Mouse (Mus musculus) thymus, adult 2 months (tissue): ENCODE data around the gene 2900026A02Rik. TPM values are rescaled to one million over a fixed set of nuclear protein-coding genes. Genes with fewer than 3 reads are reported as not detected.

Experiments
- DNase-seq: peaks from one replicate; pipeline ENCODE4 v3.0.0; 2021
- H3K27ac ChIP-seq: fragments of 200-500 bp; 2 replicates; pipeline ENCODE4 v1.5.1; 2012; ENCODE audit warnings: low read length, control low read depth; ENCODE audit not compliant: control insufficient read depth, insufficient read depth
- H3K27me3 ChIP-seq: fragments of 200-500 bp; 2 replicates; pipeline ENCODE4 v1.6.1; 2012; ENCODE audit warnings: mild to moderate bottlenecking, low read length, moderate library complexity, mixed read lengths; ENCODE audit not compliant: control insufficient read depth, insufficient read depth
- H3K36me3 ChIP-seq: fragments of 200-500 bp; 2 replicates; pipeline ENCODE4 v1.6.1; 2012; ENCODE audit warnings: mild to moderate bottlenecking, low read length, moderate library complexity; ENCODE audit not compliant: control insufficient read depth, insufficient read depth
- H3K4me1 ChIP-seq: fragments of 200-500 bp; replicated peaks from 2 replicates; pipeline ENCODE4 v1.6.1; 2012; ENCODE audit warnings: low read length; ENCODE audit not compliant: control insufficient read depth, insufficient read depth
- H3K4me3 ChIP-seq: fragments of 200-500 bp; 2 replicates; pipeline ENCODE4 v1.5.1; 2012; ENCODE audit warnings: mild to moderate bottlenecking, low read length, control low read depth, moderate library complexity; ENCODE audit not compliant: control insufficient read depth, insufficient read depth
- CTCF ChIP-seq: fragments of 200-500 bp; IDR thresholded peaks from 2 replicates; pipeline ENCODE4 v1.5.1; 2012; ENCODE audit warnings: mild to moderate bottlenecking, control low read depth, low read length, moderate library complexity, borderline replicate concordance; ENCODE audit not compliant: control insufficient read depth, poor library complexity, insufficient read depth; ENCODE audit errors: extremely low read depth
- POLR2A ChIP-seq: fragments of 200-500 bp; IDR thresholded peaks from 2 replicates; pipeline ENCODE4 v1.6.1; 2012; ENCODE audit warnings: mild to moderate bottlenecking, low read length, control low read depth, moderate library complexity; ENCODE audit not compliant: control insufficient read depth, poor library complexity, insufficient read depth; ENCODE audit errors: extremely low read depth
- WGBS: fragments of 180-500 bp; shearing (Covaris S2); methylation state at CpG from one replicate; pipeline ENCODE4 v1.1.7; 2018; 5-methylcytosine and 5-hydroxymethylcytosine counted together
- polyA plus RNA-seq: library from polyadenylated mRNA; depleted of rRNA; stranded (reverse); fragments of >200 nt; gene quantifications from 2 replicates; pipeline ENCODE4 v1.2.3, GENCODE M21; 2012

The 2900026A02Rik gene
- polyA plus RNA-seq, 1 experiment, result 6.9 TPM

DNA sequence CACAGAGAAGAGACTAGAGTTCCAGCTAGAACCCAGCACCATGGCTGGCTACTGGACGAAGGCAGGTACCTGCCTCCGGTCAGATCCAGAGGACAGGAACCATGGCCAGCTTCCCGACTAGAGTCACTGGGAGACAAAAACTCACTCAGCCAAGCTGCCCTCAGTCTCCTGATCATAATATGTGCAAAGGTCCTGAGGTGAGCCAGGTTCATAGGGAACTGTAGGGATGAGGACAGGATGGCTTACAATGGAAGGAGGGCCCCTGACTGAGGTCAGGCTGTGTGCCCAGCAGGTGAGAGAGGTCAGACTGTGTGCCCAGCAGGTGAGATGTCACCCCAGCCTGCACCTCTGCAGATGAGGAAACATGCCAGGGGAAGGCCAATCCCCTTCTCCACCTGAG lies 81.0 kb downstream of the 2900026A02Rik start:
- DNase-seq, result no peak
- no peaks in the 10 kb centered on the region for H3K36me3 ChIP-seq
- H3K27ac ChIP-seq, result no peak overlapping the region
- H3K4me1 ChIP-seq, result peaks cover 20% of the 10 kb centered on the region
- H3K4me3 ChIP-seq, result no peak overlapping the region
- 100% methylated on average over 3 of the region's 3 CpGs for WGBS
- TF ChIP-seq CTCF, result no peak
- TF ChIP-seq POLR2A, result no peak
- H3K27me3 ChIP-seq, result no peaks in the 10 kb centered on the region

DNA sequence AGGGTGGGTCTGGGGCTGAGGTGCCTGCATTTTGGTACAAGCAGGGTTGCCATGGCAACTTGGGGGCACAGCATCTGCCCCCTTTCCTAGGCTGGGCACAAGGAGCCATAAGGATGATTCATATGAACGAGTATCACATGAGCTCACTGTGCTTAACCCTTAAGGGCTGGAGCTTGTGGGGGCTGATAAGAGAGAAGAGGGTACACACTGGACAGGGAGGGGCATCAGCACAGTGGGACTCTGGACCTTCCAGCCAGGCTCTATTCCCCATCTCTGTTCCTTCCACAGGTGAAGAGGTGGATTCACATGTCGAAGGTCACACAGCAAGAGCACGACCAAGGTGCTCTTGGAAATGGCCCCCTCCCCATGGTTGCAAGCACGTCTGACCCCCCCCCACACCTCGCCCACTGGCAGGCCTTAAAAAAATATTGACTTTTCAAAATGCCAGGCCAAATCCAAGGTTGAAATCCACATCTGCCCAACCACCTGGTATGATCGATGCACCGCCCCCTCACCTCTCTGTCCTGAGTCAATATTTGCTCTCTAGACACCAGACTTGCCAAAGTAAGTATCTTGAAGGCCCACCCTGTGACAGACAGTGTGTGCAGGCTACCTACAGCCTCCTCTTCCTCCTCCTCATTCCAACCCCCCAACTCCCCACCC lies 81.8 kb downstream of the 2900026A02Rik start:
- no peaks in the 10 kb centered on the region for H3K27me3 ChIP-seq
- WGBS, result 79% methylated on average over 7 of the region's 7 CpGs
- peaks cover 20% of the 10 kb centered on the region for H3K4me1 ChIP-seq
- H3K36me3 ChIP-seq, result no peaks in the 10 kb centered on the region
- H3K27ac ChIP-seq, result no peak overlapping the region
- TF ChIP-seq POLR2A (no peak), CTCF (no peak)
- no peak for DNase-seq
- peak overlapping the region; percentile 40; the same call in 1 of the 2 replicates for H3K4me3 ChIP-seq

DNA sequence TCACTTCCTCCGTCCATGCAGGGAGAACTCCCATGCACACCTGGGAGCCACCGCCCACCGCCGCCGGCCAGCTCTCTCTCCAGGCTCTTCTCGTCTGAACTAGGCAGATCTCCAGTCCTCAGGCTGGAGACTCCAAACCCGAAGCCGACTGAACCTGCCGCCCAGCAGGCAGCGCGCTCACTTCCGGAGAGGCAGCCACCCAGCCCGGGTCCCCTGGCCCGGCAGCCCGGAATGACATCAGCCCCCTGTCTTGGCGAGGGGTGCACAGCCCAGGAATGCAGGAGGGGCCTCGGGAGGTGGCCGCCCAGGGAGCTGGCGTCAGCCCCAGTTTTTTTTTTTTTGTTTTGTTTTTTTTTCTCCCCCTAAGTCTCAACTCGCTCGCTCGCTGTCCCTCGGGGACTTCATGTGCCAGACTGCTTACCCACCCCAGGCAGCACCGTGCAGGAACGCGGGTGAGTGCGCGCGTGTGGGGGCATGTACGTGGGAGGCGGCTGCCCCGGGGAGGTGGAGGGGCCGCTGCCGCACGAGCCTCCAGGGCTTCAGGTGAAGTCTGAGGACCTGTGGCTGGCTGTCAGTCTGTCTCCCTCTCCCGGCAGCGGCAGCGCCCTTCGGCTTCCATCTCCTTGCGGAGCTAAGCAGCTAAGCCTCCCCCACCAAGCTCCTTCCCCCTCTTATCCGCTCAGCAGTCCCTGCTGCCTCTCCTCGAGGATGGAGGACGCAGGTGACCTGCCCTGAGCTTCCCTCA lies 82.5 kb downstream of the 2900026A02Rik start:
- peak; percentile 22 for DNase-seq
- Histone ChIP-seq H3K36me3 (no peaks in the 10 kb centered on the region), H3K27ac (no peak overlapping the region), H3K4me1 (peaks cover 20% of the 10 kb centered on the region), H3K27me3 (no peaks in the 10 kb centered on the region), H3K4me3 (peak overlapping the region; percentile 40)
- WGBS, result 1% methylated on average over 43 of the region's 43 CpGs
- TF ChIP-seq POLR2A, result no peak
- TF ChIP-seq CTCF, result no peak

DNA sequence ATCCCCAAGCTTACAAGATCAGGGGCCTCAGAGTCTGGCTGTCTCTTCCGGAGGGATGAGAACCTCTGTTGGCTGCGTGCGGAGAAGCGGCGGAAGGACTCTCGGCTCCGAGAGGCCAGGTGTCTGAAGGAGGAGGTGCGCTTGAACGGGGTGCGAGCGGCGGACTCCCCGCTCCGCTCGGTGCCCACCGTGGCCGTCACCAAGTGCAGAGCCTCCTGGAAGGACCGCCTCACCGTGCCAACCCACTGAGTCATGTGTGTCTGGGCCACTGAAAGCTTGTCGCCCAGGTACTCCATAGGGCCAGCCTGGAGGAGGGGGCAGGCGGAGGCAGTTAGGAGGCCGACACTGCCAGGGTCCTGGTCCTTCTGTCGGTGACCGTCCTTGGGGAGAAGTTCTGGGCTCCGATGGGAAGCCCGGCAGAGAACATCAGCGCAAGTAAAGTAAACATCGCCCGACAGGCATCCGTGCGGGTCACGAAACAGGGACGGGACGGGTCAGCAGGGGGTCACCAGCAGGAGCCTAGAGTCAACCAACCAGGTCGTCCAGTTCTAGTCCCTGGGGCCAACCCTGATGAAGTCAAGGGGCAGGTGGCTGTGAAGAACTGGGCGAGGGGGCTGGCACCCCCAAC lies 83.2 kb downstream of the 2900026A02Rik start:
- 7% methylated on average over 36 of the region's 36 CpGs for WGBS
- H3K27ac ChIP-seq, result no peak overlapping the region

DNA sequence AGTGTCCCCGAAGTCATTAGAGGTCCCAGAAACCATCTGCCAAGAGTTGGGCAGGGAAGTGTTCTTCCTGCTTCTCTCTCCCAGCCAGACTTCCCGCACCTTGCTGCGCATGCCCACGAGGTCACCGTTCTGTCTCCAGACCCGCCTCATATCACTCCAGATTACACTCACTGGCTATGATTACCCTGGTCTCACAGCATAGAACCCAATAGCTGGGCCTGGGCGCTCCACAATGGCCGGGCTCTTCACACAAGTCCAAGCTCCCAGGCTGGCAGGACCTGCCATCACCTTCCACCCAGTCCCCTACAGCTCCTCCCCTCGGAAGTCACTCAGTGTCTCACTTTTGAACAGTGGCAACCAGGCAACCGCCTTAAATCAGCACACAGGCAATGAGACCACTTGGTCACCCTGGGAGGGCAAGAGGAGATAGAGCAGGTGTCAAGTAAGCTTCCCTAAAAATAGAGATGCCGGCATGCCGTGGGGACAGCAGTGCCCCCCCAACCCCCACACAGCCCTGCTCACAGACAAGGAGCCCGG lies 84.0 kb downstream of the 2900026A02Rik start:
- Histone ChIP-seq H3K36me3 (no peaks in the 10 kb centered on the region), H3K27ac (no peak overlapping the region), H3K4me1 (peaks cover 20% of the 10 kb centered on the region), H3K4me3 (peak overlapping the region; percentile 40), H3K27me3 (no peaks in the 10 kb centered on the region)
- TF ChIP-seq CTCF, result no peak
- no peak for TF ChIP-seq POLR2A
- no peak for DNase-seq
- 45% methylated on average over 13 of the region's 13 CpGs for WGBS

More for the DNA sequence above, 83.2 kb downstream of the 2900026A02Rik start:
- no peaks in the 10 kb centered on the region for H3K36me3 ChIP-seq
- peaks cover 20% of the 10 kb centered on the region for H3K4me1 ChIP-seq
- H3K4me3 ChIP-seq, result peak overlapping the region; percentile 40
- TF ChIP-seq CTCF, result no peak
- TF ChIP-seq POLR2A, result no peak
- H3K27me3 ChIP-seq, result no peaks in the 10 kb centered on the region
- DNase-seq, result no peak

DNA sequence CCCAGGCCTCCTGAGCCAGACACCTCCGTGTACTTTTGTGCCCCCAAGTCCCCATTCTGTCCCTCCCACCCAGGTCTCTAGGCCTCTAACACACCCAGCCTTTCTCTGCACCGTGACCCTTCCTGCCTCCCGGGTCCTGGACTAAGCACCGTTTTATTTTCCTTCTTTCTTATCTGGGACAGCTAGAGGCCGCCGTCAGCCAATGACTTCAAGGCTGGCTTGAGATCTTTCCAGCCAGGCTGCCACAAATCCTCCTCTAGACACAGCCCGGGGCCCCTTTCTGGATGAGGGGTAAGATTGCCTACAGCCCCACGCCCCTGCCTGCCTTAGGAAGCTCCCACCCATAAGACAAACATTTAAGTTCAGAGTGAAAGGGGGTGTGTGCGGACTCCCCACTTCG lies 85.5 kb downstream of the 2900026A02Rik start:
- 76% methylated on average over 10 of the region's 10 CpGs for WGBS

More for the DNA sequence above, 85.5 kb downstream of the 2900026A02Rik start:
- H3K4me3 ChIP-seq, result no peak overlapping the region
- no peak overlapping the region for H3K27ac ChIP-seq
- H3K4me1 ChIP-seq, result peaks cover 20% of the 10 kb centered on the region
- DNase-seq, result no peak
- TF ChIP-seq POLR2A, result no peak
- TF ChIP-seq CTCF, result no peak
- H3K36me3 ChIP-seq, result no peaks in the 10 kb centered on the region
- no peaks in the 10 kb centered on the region for H3K27me3 ChIP-seq
